Mouse (Mus musculus) spleen, adult 2 months (tissue): ENCODE results near the gene Cdh6. TPM values are rescaled to one million over a fixed set of nuclear protein-coding genes. Genes with fewer than 3 reads are reported as not detected.

ENCODE experiments used
- DNase-seq, 2 experiments: peaks; one replicate each; pipeline versions ENCODE4 v3.0.0 to v3.0.0-alpha.2; 2012 to 2021; ENCODE audit warnings: low spot score in 2 of 2, low read depth in 1 of 2
- H3K27ac ChIP-seq: fragments of 200-500 bp; 2 replicates; pipeline ENCODE4 v1.5.1; 2012; ENCODE audit warnings: low read length, inconsistent platforms; ENCODE audit not compliant: insufficient read depth
- H3K27me3 ChIP-seq: fragments of 200-500 bp; 2 replicates; pipeline ENCODE4 v1.6.1; 2012; ENCODE audit warnings: mild to moderate bottlenecking, moderate library complexity, low read length, inconsistent platforms; ENCODE audit not compliant: control insufficient read depth, insufficient read depth
- H3K36me3 ChIP-seq: fragments of 200-500 bp; 2 replicates; pipeline ENCODE4 v1.6.1; 2012; ENCODE audit warnings: mild to moderate bottlenecking, low read length, inconsistent platforms; ENCODE audit not compliant: control insufficient read depth, insufficient read depth
- H3K4me1 ChIP-seq: fragments of 200-500 bp; 2 replicates; pipeline ENCODE4 v1.6.1; 2011; ENCODE audit warnings: inconsistent platforms; ENCODE audit not compliant: control insufficient read depth, insufficient read depth, insufficient read length
- H3K4me3 ChIP-seq: fragments of 200-500 bp; 2 replicates; pipeline ENCODE4 v1.5.1; 2011; ENCODE audit warnings: mild to moderate bottlenecking, inconsistent platforms; ENCODE audit not compliant: insufficient read depth, insufficient read length; ENCODE audit errors: extremely low read depth
- CTCF ChIP-seq: fragments of 200-500 bp; IDR thresholded peaks from 2 replicates; pipeline ENCODE4 v1.5.1; 2011; ENCODE audit warnings: mild to moderate bottlenecking, inconsistent platforms; ENCODE audit not compliant: insufficient read depth, insufficient read length, insufficient replicate concordance; ENCODE audit errors: extremely low read depth
- POLR2A ChIP-seq: fragments of 200-500 bp; IDR thresholded peaks from 2 replicates; pipeline ENCODE4 v1.6.1; 2011; ENCODE audit warnings: low read depth, low read length, inconsistent platforms
- WGBS: fragments of 180-500 bp; shearing (Covaris S2); methylation state at CpG from one replicate; pipeline ENCODE4 v1.1.7; 2018; 5-methylcytosine and 5-hydroxymethylcytosine counted together
- polyA plus RNA-seq: library from polyadenylated mRNA; depleted of rRNA; stranded (reverse); fragments of >200 nt; gene quantifications from 2 replicates; pipeline ENCODE4 v1.2.3, GENCODE M21; 2012

The Cdh6 gene
- polyA plus RNA-seq, 1 experiment, result 0.08 TPM

DNA sequence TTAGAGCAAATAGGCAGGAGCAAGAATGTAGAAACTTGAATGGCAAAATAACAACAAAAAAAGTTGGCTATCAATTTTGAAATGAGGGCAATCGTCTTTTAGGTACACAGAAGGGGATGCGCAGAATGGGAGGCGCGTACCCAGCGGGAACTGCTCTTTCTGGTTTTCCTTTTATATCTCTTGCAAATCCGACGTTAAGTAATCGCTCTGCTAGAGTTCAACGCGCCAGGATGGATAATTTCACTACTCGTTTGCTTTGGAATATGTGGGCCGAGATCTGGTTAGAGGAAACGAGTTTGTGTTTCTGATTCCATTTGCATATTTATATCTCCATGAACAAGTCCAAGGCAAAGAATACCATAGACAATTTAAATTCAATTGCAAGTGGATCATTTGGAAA is 81.4 kb downstream of the Cdh6 start:
- no peak for DNase-seq
- Histone ChIP-seq H3K27me3 (no peaks in the 10 kb centered on the region), H3K4me1 (no peaks in the 10 kb centered on the region), H3K36me3 (no peaks in the 10 kb centered on the region), H3K27ac (no peak overlapping the region), H3K4me3 (no peak overlapping the region)
- no peak for TF ChIP-seq POLR2A
- no peak for TF ChIP-seq CTCF
- WGBS, result 93% methylated on average over 13 of the region's 13 CpGs

DNA sequence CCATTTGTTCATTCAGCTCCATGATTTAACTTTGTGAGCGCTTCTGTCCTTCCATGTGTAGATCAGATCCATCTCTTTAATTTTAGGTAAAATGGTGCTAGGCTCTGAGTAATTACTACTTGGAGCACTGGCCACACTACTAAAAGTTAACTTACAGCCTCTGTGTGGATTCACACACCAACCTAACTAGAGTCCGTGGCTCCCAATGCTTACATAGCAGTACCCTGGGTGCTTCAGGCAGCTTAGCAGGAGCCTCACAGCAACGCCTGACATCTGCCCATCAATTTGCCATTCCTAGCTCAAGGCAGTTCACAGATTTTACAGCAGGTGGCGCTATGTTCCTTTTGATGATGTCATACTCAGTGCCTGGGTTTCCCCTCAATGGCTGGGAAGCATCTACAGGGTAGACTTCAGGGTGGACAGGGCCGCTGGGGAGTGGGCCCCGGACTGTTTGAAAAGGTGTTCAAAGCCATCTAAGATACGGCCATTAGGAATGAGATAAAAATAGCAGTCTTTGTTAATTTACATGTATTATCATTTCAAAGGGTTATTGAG is 84.9 kb downstream of the Cdh6 start:
- TF ChIP-seq CTCF (no peak), POLR2A (no peak)
- 62% methylated on average over 7 of the region's 7 CpGs for whole genome bisulfite sequencing
- no peak overlapping the region for H3K27ac ChIP-seq
- H3K4me1 ChIP-seq, result no peaks in the 10 kb centered on the region
- no peak overlapping the region for H3K4me3 ChIP-seq
- H3K36me3 ChIP-seq, result no peaks in the 10 kb centered on the region
- no peak for DNase-seq
- H3K27me3 ChIP-seq, result no peaks in the 10 kb centered on the region

- Histone ChIP-seq H3K4me1 (no peaks in the 10 kb centered on the region), H3K4me3 (no peak overlapping the region), H3K36me3 (no peaks in the 10 kb centered on the region), H3K27me3 (no peaks in the 10 kb centered on the region), H3K27ac (no peak overlapping the region)
- no peak for DNase-seq
- TF ChIP-seq POLR2A (no peak), CTCF (no peak)
- 87% methylated on average over 9 of the region's 9 CpGs for WGBS
These were observed 88.7 kb downstream of the Cdh6 start for GRCm38 (mm10) chr15:13084746-13085145.

- Histone ChIP-seq H3K4me1 (no peaks in the 10 kb centered on the region), H3K27me3 (no peaks in the 10 kb centered on the region), H3K36me3 (no peaks in the 10 kb centered on the region), H3K4me3 (no peak overlapping the region), H3K27ac (no peak overlapping the region)
- no peak for DNase-seq
- TF ChIP-seq POLR2A, result no peak
- TF ChIP-seq CTCF, result no peak
- 78% methylated on average over 8 of the region's 8 CpGs for WGBS
These were observed 96.4 kb downstream of the Cdh6 start for GRCm38 (mm10) chr15:13076908-13077669.

DNA sequence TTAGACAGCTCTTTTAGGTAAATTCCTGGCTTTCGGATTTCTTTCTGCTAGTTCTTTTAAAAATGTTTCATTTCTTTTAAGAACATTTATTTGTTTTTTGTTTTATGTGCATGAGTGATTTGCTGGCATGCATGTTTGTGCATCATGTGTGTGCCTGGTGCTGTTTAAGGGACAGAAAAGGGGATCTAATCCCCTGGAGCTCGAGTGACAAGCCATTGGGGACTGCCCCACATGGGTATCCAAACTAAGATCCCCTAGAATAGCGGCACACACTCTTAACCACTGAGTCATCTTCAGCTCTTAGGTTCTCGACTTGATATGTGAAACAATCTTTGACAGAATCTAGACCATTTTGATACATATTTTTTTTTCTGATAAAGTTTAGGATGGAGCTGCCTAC is 99.4 kb downstream of the Cdh6 start:
- WGBS, result 68% methylated on average over 4 of the region's 4 CpGs
- H3K4me1 ChIP-seq, result no peaks in the 10 kb centered on the region

DNA sequence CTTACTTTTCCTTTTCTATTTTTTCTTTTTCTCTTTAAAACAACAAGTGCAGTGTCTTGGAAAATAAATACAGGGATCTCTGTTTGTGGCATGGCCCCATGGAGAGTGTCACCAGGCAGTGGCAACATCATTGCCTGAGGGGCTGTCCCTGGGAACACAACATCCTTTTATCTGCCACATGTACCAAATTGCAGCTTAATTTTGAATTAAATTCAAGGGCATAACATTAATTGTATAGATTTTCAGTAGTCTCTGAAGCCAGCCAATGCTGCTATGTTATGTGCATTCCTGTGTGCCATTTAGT is 105.3 kb downstream of the Cdh6 start:
- Histone ChIP-seq H3K27ac (no peak overlapping the region), H3K27me3 (no peaks in the 10 kb centered on the region), H3K4me3 (no peak overlapping the region), H3K4me1 (no peaks in the 10 kb centered on the region), H3K36me3 (no peaks in the 10 kb centered on the region)
- no peak for DNase-seq
- TF ChIP-seq CTCF (no peak), POLR2A (no peak)

More for the DNA sequence above, 99.4 kb downstream of the Cdh6 start:
- no peak for DNase-seq
- TF ChIP-seq POLR2A (no peak), CTCF (no peak)
- Histone ChIP-seq H3K27me3 (no peaks in the 10 kb centered on the region), H3K36me3 (no peaks in the 10 kb centered on the region), H3K27ac (no peak overlapping the region), H3K4me3 (no peak overlapping the region)
